Mouse (Mus musculus) embryonic facial prominence, embryonic 12.5 days (tissue): ENCODE results near the gene Nr2e3. TPM values are rescaled to one million over a fixed set of nuclear protein-coding genes. Genes with fewer than 3 reads are reported as not detected.
"Not testable (repeated sequence)": the region's sequence is repeated elsewhere in the genome, so short reads cannot be mapped to it uniquely, and the experiment has no call there.

Source experiments
- ATAC-seq: fragments of 200-750 bp; cut with Nextera tagmentation; 2 replicates; pipeline ENCODE4 v1.8.0; 2017; ENCODE audit not compliant: insufficient number of reproducible peaks, insufficient read depth, low FRiP score, low TSS enrichment
- H3K27ac ChIP-seq: fragments of 300-500 bp; sonication (generic); 2 replicates; pipeline ENCODE4 v1.5.1; 2016; ENCODE audit warnings: mild to moderate bottlenecking
- H3K27me3 ChIP-seq: fragments of 300-500 bp; sonication (generic); 2 replicates; pipeline ENCODE4 v1.6.1; 2016; ENCODE audit warnings: mild to moderate bottlenecking, moderate library complexity
- H3K36me3 ChIP-seq: fragments of 300-500 bp; sonication (generic); 2 replicates; pipeline ENCODE4 v1.6.1; 2016; ENCODE audit warnings: mild to moderate bottlenecking
- H3K4me1 ChIP-seq: fragments of 300-500 bp; sonication (generic); 2 replicates; pipeline ENCODE4 v1.6.1; 2016
- H3K4me2 ChIP-seq: fragments of 300-500 bp; sonication (generic); replicated peaks from 2 replicates; pipeline ENCODE4 v1.6.1; 2016; ENCODE audit warnings: mild to moderate bottlenecking, moderate library complexity
- H3K4me3 ChIP-seq: fragments of 300-500 bp; sonication (generic); 2 replicates; pipeline ENCODE4 v1.5.1; 2016; ENCODE audit warnings: mild to moderate bottlenecking
- H3K9ac ChIP-seq: fragments of 300-500 bp; sonication (generic); 2 replicates; pipeline ENCODE4 v1.6.1; 2016; ENCODE audit warnings: mild to moderate bottlenecking, moderate library complexity
- H3K9me3 ChIP-seq: fragments of 300-500 bp; sonication (generic); 2 replicates; pipeline ENCODE4 v1.6.1; 2016; ENCODE audit warnings: mild to moderate bottlenecking, moderate library complexity
- WGBS: fragments of 180-500 bp; shearing (Covaris S2); methylation state at CpG from one replicate; pipeline ENCODE4 v1.1.7; 2016; 5-methylcytosine and 5-hydroxymethylcytosine counted together
- polyA plus RNA-seq: library from polyadenylated mRNA; unstranded; fragments of >200 nt; fragmentation: Nextera tagmentation; extraction: Ambion mirVana; gene quantifications from 2 replicates; pipeline ENCODE4 v1.2.1, GENCODE M21; 2016

Gene Nr2e3
- polyA plus RNA-seq, 1 experiment from 2014 or later = 0.97 TPM

- H3K27ac ChIP-seq = not testable (repeated sequence)
Measured at GRCm38 (mm10) chr9:59935866-59936265, 24.6 kb downstream of the Nr2e3 start.

GRCm38 (mm10) chr9:59930248-59930647 lies 30.2 kb downstream of the Nr2e3 start:
- Histone ChIP-seq H3K9me3 (no peaks in the 10 kb centered on the region), H3K9ac (no peak overlapping the region), H3K36me3 (0 out of 2 replicates have a peak, but pooled peaks cover 7% of the 10 kb centered on the region), H3K4me1 (no peaks in the 10 kb centered on the region), H3K27ac (no peak overlapping the region), H3K4me2 (no peak overlapping the region), H3K27me3 (no peaks in the 10 kb centered on the region), H3K4me3 (no peak overlapping the region)
- WGBS = 75% methylated on average over 3 of the region's 3 CpGs
- ATAC-seq = no peak

More at GRCm38 (mm10) chr9:59935866-59936265, 24.6 kb downstream of the Nr2e3 start:
- H3K36me3 ChIP-seq, H3K27me3 ChIP-seq, H3K4me1 ChIP-seq, H3K4me3 ChIP-seq, H3K4me2 ChIP-seq, H3K9me3 ChIP-seq, ATAC-seq, H3K9ac ChIP-seq: not testable (repeated sequence)
- 78% methylated on average over 8 of the region's 8 CpGs for WGBS

- H3K9me3 ChIP-seq = no peaks in the 10 kb centered on the region
- no peak overlapping the region for H3K9ac ChIP-seq
- H3K4me3 ChIP-seq = no peak overlapping the region
- WGBS = 93% methylated on average over 1 of the region's 1 CpGs
- no peaks in the 10 kb centered on the region for H3K27me3 ChIP-seq
- ATAC-seq = no peak
- H3K27ac ChIP-seq = no peak overlapping the region
- H3K4me1 ChIP-seq = no peaks in the 10 kb centered on the region
- peaks cover 16% of the 10 kb centered on the region for H3K36me3 ChIP-seq
- H3K4me2 ChIP-seq = no peak overlapping the region
Measured at GRCm38 (mm10) chr9:59914761-59915160, 45.7 kb downstream of the Nr2e3 start.

- Histone ChIP-seq H3K9ac (no peak overlapping the region), H3K4me2 (no peak overlapping the region), H3K4me3 (no peak overlapping the region), H3K4me1 (no peaks in the 10 kb centered on the region), H3K27me3 (no peaks in the 10 kb centered on the region), H3K36me3 (peaks cover 17% of the 10 kb centered on the region), H3K9me3 (no peaks in the 10 kb centered on the region), H3K27ac (no peak overlapping the region)
- 93% methylated on average over 1 of the region's 1 CpGs for WGBS
- ATAC-seq = no peak
Measured at GRCm38 (mm10) chr9:59903382-59903781, 57.1 kb downstream of the Nr2e3 start.

Other genes with a start within 250 kb of the Nr2e3 start
- gene Senp8, start 209.9 kb downstream of the Nr2e3 start, polyA plus RNA-seq = 11.0 and 12.3 TPM in 2 replicates
- gene Myo9a, start 209.8 kb downstream of the Nr2e3 start, polyA plus RNA-seq = 18.8 and 20.5 TPM in 2 replicates